Mouse (Mus musculus): ENCODE data around the gene Mvb12b.
"Not testable (repeated sequence)": the region's sequence is repeated elsewhere in the genome, so short reads cannot be mapped to it uniquely, and the experiment has no call there.

Mvb12b gene

GRCm38 (mm10) chr2:33887328-33888099 lies at the start of gene Mvb12b:
Gene Mvb12b (minus strand): TSS chr2:33887946.
- DNase-seq (ENCODE audit: low read depth), result no peak

GRCm38 (mm10) chr2:33935756-33936155 lies 48.0 kb upstream of the Mvb12b start:
- no peak for DNase-seq (ENCODE audit: low read depth)

GRCm38 (mm10) chr2:33933606-33934510 lies 46.1 kb upstream of the Mvb12b start:
- DNase-seq (ENCODE audit: low read depth), result no peak

GRCm38 (mm10) chr2:33931161-33931560 lies 43.4 kb upstream of the Mvb12b start:
- DNase-seq (ENCODE audit: low read depth), result no peak

- no peak for DNase-seq (ENCODE audit: low read depth)
These were observed 37.5 kb upstream of the Mvb12b start for GRCm38 (mm10) chr2:33925288-33925687.

- no peak for DNase-seq (ENCODE audit: low read depth)
These were observed 35.7 kb upstream of the Mvb12b start for GRCm38 (mm10) chr2:33923482-33923881.

- no peak for DNase-seq (ENCODE audit: low read depth)
These were observed 34.7 kb upstream of the Mvb12b start for GRCm38 (mm10) chr2:33922466-33922865.

GRCm38 (mm10) chr2:33919934-33920615 lies 32.3 kb upstream of the Mvb12b start:
- no peak for DNase-seq (ENCODE audit: low read depth)

GRCm38 (mm10) chr2:33918824-33919223 lies 31.1 kb upstream of the Mvb12b start:
- DNase-seq (ENCODE audit: low read depth), result no peak

- DNase-seq (ENCODE audit: low read depth), result peak; percentile 47
These were observed 30.6 kb upstream of the Mvb12b start for GRCm38 (mm10) chr2:33918318-33918717.

GRCm38 (mm10) chr2:33916603-33917002 lies 28.9 kb upstream of the Mvb12b start:
- DNase-seq (ENCODE audit: low read depth), result no peak

GRCm38 (mm10) chr2:33914998-33915397 lies 27.3 kb upstream of the Mvb12b start:
- no peak for DNase-seq (ENCODE audit: low read depth)

- no peak for DNase-seq (ENCODE audit: low read depth)
These were observed 26.6 kb upstream of the Mvb12b start for GRCm38 (mm10) chr2:33914334-33914733.

GRCm38 (mm10) chr2:33913598-33913997 lies 25.9 kb upstream of the Mvb12b start:
- DNase-seq (ENCODE audit: low read depth), result not testable (repeated sequence)

GRCm38 (mm10) chr2:33912741-33913140 lies 25.0 kb upstream of the Mvb12b start:
- DNase-seq (ENCODE audit: low read depth), result no peak

- DNase-seq (ENCODE audit: low read depth), result no peak
These were observed 20.6 kb upstream of the Mvb12b start for GRCm38 (mm10) chr2:33908374-33908773.

- no peak for DNase-seq (ENCODE audit: low read depth)
These were observed 19.4 kb upstream of the Mvb12b start for GRCm38 (mm10) chr2:33907174-33907573.

- DNase-seq (ENCODE audit: low read depth), result no peak
These were observed 8.1 kb upstream of the Mvb12b start for GRCm38 (mm10) chr2:33895829-33896228.

GRCm38 (mm10) chr2:33893151-33893550 lies 5.4 kb upstream of the Mvb12b start:
- no peak for DNase-seq (ENCODE audit: low read depth)

- DNase-seq (ENCODE audit: low read depth), result no peak
These were observed 4.6 kb upstream of the Mvb12b start for GRCm38 (mm10) chr2:33892354-33892753.

- DNase-seq (ENCODE audit: low read depth), result no peak
These were observed 297 bp upstream of the Mvb12b start for GRCm38 (mm10) chr2:33888100-33888385.

Data from c-Kit-positive CD71-positive TER-119-negative erythroid progenitor cells, embryonic 14.5 days (primary cell).